Mouse (Mus musculus) forebrain, embryonic 13.5 days (tissue): ENCODE data around the gene R3hdm1. TPM values are rescaled to one million over a fixed set of nuclear protein-coding genes. Genes with fewer than 3 reads are reported as not detected.

Experiments
- ATAC-seq: fragments of 200-750 bp; cut with Nextera tagmentation; 2 replicates; pipeline ENCODE4 v1.8.0; 2017
- H3K27ac ChIP-seq: fragments of 300-500 bp; sonication (generic); 2 replicates; pipeline ENCODE4 v1.5.1; 2015; ENCODE audit warnings: inconsistent platforms, mild to moderate bottlenecking, moderate library complexity
- H3K27me3 ChIP-seq: fragments of 300-500 bp; sonication (generic); 2 replicates; pipeline ENCODE4 v1.6.1; 2015; ENCODE audit warnings: mild to moderate bottlenecking, inconsistent platforms
- H3K36me3 ChIP-seq: fragments of 300-500 bp; sonication (generic); 2 replicates; pipeline ENCODE4 v1.6.1; 2015; ENCODE audit warnings: mild to moderate bottlenecking, inconsistent platforms; ENCODE audit not compliant: poor library complexity, severe bottlenecking
- H3K4me1 ChIP-seq: fragments of 300-500 bp; sonication (generic); 2 replicates; pipeline ENCODE4 v1.6.1; 2015; ENCODE audit warnings: inconsistent platforms
- H3K4me2 ChIP-seq: fragments of 300-500 bp; sonication (generic); 2 replicates; pipeline ENCODE4 v1.6.1; 2015; ENCODE audit warnings: inconsistent platforms, mild to moderate bottlenecking, moderate library complexity
- H3K4me3 ChIP-seq: fragments of 300-500 bp; sonication (generic); 2 replicates; pipeline ENCODE4 v1.5.1; 2015; ENCODE audit warnings: mild to moderate bottlenecking, inconsistent platforms
- H3K9ac ChIP-seq: fragments of 300-500 bp; sonication (generic); 2 replicates; pipeline ENCODE4 v1.6.1; 2015; ENCODE audit warnings: mild to moderate bottlenecking, inconsistent platforms
- H3K9me3 ChIP-seq: fragments of 300-500 bp; sonication (generic); replicated peaks from 2 replicates; pipeline ENCODE4 v1.6.1; 2016; ENCODE audit warnings: inconsistent platforms
- WGBS: fragments of 180-500 bp; shearing (Covaris S2); methylation state at CpG from one replicate; pipeline ENCODE4 v1.1.7; 2015; 5-methylcytosine and 5-hydroxymethylcytosine counted together
- polyA plus RNA-seq: library from polyadenylated mRNA; unstranded; fragments of >200 nt; fragmentation: Nextera tagmentation; extraction: Ambion mirVana; gene quantifications from 2 replicates; pipeline ENCODE4 v1.2.1, GENCODE M21; 2015

R3hdm1 gene
- polyA plus RNA-seq, result 109 and 118 TPM in 2 replicates

DNA sequence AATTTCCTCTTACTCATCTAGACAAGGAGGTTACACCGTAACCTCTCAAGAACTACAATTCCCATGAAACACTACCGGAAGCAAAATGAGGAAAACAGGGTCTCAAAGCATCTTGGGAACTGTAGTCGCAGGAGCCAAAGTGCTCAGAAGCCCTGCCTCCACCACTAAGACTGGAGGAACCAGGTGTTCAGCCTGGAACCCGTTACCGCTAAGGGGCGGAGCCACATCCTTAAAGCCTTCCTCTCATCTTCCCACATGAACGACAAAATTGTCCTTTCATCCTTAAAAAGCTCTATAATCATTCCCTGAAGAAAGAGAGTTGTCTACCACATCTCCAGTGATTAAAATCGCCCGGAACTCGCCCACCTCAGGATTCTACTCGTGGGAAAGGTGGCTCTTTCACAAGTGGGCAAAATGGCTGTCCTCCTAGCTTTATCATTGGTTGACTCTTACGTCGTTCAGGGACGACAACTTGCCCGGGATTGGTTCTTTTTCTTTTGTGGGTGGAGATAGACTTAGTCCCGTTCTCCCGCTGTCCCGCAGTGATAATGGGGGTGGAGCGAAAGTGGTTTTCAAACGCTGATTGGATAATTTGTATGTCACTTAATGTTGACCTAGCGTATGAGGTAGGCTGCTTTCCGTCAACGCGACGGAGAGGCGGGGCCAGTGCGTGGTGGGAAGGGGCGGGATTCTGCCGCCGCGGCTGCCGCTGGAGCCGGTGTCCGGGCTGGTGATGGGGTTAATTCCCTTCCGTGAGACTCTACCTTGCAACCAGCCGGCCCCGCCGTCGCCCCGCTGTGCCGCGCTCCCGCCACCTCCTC is at the start of gene R3hdm1, which contains the start of gene Zranb3:
Gene R3hdm1, plus strand, starts transcription at position 661 of the 821 bp plus-strand sequence.
Gene Zranb3, minus strand, starts transcription at position 407 of the 821 bp plus-strand sequence.
- peak within 1 kb of the TSS; percentile 74 for H3K4me3 ChIP-seq
- ATAC-seq, result peak; percentile 97
- no peaks in the 10 kb centered on the region for H3K9me3 ChIP-seq
- peak within 1 kb of the TSS; percentile 87 for H3K9ac ChIP-seq
- H3K27me3 ChIP-seq, result no peaks in the 10 kb centered on the region
- peak within 1 kb of the TSS; percentile 95 for H3K27ac ChIP-seq
- WGBS, result under 1% methylated on average over 41 of the region's 43 CpGs
- H3K4me1 ChIP-seq, result peaks cover 26% of the 10 kb centered on the region
- H3K36me3 ChIP-seq, result no peaks in the 10 kb centered on the region
- peak within 1 kb of the TSS; percentile 78 for H3K4me2 ChIP-seq

- ATAC-seq, result no peak
- H3K36me3 ChIP-seq, result no peaks in the 10 kb centered on the region
- no peak overlapping the region for H3K4me2 ChIP-seq
- WGBS, result 96% methylated on average over 4 of the region's 4 CpGs
- H3K4me1 ChIP-seq, result peaks cover 3% of the 10 kb centered on the region; the same call in 1 of the 2 replicates
- no peaks in the 10 kb centered on the region for H3K9me3 ChIP-seq
- no peaks in the 10 kb centered on the region for H3K27me3 ChIP-seq
- no peak overlapping the region for H3K9ac ChIP-seq
- H3K4me3 ChIP-seq, result no peak overlapping the region
- no peak overlapping the region for H3K27ac ChIP-seq
Measured at GRCm38 (mm10) chr1:128057269-128057668, 45.8 kb upstream of the R3hdm1 start.

DNA sequence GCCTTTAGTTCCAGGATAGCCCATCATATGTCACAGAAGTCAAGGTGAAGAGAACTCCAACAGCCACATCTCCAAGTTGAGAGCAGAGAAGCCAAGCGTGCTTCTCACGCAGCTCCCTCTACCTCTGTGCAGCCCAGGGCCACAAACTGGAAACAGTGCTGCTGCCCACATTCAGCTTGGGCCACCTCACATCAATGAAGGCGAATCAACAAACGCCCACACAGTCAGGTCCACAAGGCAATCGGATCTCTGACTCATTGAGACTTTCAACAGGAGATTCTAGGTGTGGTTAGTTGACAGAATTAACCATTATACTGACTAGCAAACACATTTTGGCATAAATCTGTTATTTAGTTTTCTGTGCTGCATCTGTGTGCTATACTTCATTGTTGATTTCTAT is 44.5 kb upstream of the R3hdm1 start:
- 92% methylated on average over 5 of the region's 5 CpGs for WGBS

DNA sequence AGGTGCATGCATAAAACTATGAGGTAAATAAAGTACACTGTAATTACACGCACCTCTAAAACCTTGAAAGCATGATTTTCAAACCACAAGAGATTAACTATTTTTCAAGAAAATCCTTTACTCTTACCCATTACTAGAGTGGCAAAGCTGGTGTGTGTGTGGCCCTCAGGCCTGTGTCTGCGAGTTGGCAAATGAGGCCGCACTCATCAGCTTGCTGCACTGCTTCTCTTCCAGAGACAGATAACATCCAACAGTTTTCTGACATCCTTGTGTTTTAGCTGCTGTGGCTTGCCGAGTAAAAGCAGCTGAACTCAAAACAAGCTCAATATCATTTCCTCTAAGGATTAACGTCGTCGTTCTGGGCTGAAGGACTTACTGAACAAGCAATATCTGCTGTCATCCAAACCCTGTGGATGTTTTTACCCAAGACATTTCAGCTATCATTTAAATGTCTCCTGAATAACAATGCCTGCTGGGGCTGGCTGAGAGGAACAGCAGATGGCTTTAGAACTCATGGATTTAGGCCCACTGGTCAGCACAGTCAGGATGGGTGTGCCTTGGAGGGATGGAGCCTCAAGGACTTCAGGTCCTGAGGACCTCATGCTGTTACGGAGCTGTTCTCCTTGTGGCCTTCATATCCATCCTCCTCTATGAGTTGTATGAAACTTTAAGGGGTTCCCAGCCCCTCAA is 42.3 kb upstream of the R3hdm1 start:
- no peak for ATAC-seq
- Histone ChIP-seq H3K9ac (no peak overlapping the region), H3K27ac (no peak overlapping the region), H3K4me3 (no peak overlapping the region), H3K36me3 (no peaks in the 10 kb centered on the region), H3K9me3 (no peaks in the 10 kb centered on the region), H3K4me1 (peaks cover 3% of the 10 kb centered on the region; the same call in 1 of the 2 replicates), H3K27me3 (no peaks in the 10 kb centered on the region), H3K4me2 (no peak overlapping the region)
- WGBS, result 70% methylated on average over 8 of the region's 8 CpGs

More for the DNA sequence above, 44.5 kb upstream of the R3hdm1 start:
- H3K4me2 ChIP-seq, result no peak overlapping the region
- H3K9ac ChIP-seq, result no peak overlapping the region
- no peak overlapping the region for H3K4me3 ChIP-seq
- H3K9me3 ChIP-seq, result no peaks in the 10 kb centered on the region
- peaks cover 3% of the 10 kb centered on the region; the same call in 1 of the 2 replicates for H3K4me1 ChIP-seq
- no peak for ATAC-seq
- no peak overlapping the region for H3K27ac ChIP-seq
- H3K36me3 ChIP-seq, result no peaks in the 10 kb centered on the region
- H3K27me3 ChIP-seq, result no peaks in the 10 kb centered on the region

- H3K4me1 ChIP-seq, result peaks cover 3% of the 10 kb centered on the region; the same call in 1 of the 2 replicates
- no peaks in the 10 kb centered on the region for H3K9me3 ChIP-seq
- no peak overlapping the region for H3K4me2 ChIP-seq
- no peaks in the 10 kb centered on the region for H3K27me3 ChIP-seq
- no peak overlapping the region for H3K4me3 ChIP-seq
- no peak for ATAC-seq
- H3K27ac ChIP-seq, result no peak overlapping the region
- no peak overlapping the region for H3K9ac ChIP-seq
- no peaks in the 10 kb centered on the region for H3K36me3 ChIP-seq
- WGBS, result 82% methylated on average over 1 of the region's 1 CpGs
Measured at GRCm38 (mm10) chr1:128061401-128061800, 41.7 kb upstream of the R3hdm1 start.

- no peak overlapping the region for H3K9ac ChIP-seq
- no peak for ATAC-seq
- no peaks in the 10 kb centered on the region for H3K27me3 ChIP-seq
- no peaks in the 10 kb centered on the region for H3K9me3 ChIP-seq
- 93% methylated on average over 1 of the region's 1 CpGs for WGBS
- H3K27ac ChIP-seq, result no peak overlapping the region
- H3K4me2 ChIP-seq, result no peak overlapping the region
- peaks cover 3% of the 10 kb centered on the region; the same call in 1 of the 2 replicates for H3K4me1 ChIP-seq
- no peak overlapping the region for H3K4me3 ChIP-seq
- peaks cover 4% of the 10 kb centered on the region; the same call in 1 of the 2 replicates for H3K36me3 ChIP-seq
Measured at GRCm38 (mm10) chr1:128062167-128062566, 40.9 kb upstream of the R3hdm1 start.

DNA sequence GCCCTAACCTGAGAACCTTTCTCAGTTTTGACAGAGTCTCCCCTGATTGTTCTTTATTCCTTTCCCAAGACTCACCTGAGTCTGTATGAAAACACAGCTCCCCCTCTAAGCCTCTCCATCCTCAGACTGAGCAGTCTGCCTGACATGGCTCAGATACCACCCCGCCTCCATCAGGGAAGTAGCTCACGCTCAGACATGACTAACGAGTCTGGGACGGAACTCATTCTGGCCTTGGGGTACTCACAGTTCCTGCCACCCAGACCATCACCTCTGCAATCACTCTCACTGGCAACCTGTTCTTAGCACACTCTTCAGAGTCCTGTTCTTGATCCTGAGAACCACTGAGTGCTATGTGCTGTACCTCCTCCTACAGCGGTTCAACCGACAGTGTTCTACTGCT is 38.4 kb upstream of the R3hdm1 start:
- Histone ChIP-seq H3K9me3 (no peaks in the 10 kb centered on the region), H3K4me1 (peaks cover 3% of the 10 kb centered on the region; the same call in 1 of the 2 replicates), H3K4me3 (no peak overlapping the region), H3K4me2 (no peak overlapping the region), H3K27me3 (no peaks in the 10 kb centered on the region), H3K9ac (no peak overlapping the region), H3K36me3 (peaks cover 4% of the 10 kb centered on the region; the same call in 1 of the 2 replicates), H3K27ac (no peak overlapping the region)
- 90% methylated on average over 6 of the region's 6 CpGs for WGBS
- ATAC-seq, result no peak

GRCm38 (mm10) chr1:128068945-128069397 is 34.1 kb upstream of the R3hdm1 start:
- peaks cover 5% of the 10 kb centered on the region; the same call in 1 of the 2 replicates for H3K36me3 ChIP-seq
- H3K4me1 ChIP-seq, result no peaks in the 10 kb centered on the region
- no peaks in the 10 kb centered on the region for H3K9me3 ChIP-seq
- H3K27me3 ChIP-seq, result no peaks in the 10 kb centered on the region
- H3K4me2 ChIP-seq, result no peak overlapping the region
- H3K9ac ChIP-seq, result no peak overlapping the region
- no peak overlapping the region for H3K27ac ChIP-seq
- ATAC-seq, result no peak
- H3K4me3 ChIP-seq, result no peak overlapping the region
- 89% methylated on average over 2 of the region's 2 CpGs for WGBS

- Histone ChIP-seq H3K4me1 (no peaks in the 10 kb centered on the region), H3K36me3 (peaks cover 10% of the 10 kb centered on the region; the same call in 1 of the 2 replicates), H3K27ac (no peak overlapping the region), H3K9me3 (no peaks in the 10 kb centered on the region), H3K27me3 (no peaks in the 10 kb centered on the region), H3K4me2 (no peak overlapping the region), H3K9ac (no peak overlapping the region), H3K4me3 (no peak overlapping the region)
- 93% methylated on average over 3 of the region's 3 CpGs for WGBS
- no peak for ATAC-seq
Measured at GRCm38 (mm10) chr1:128070003-128070402, 33.1 kb upstream of the R3hdm1 start.

DNA sequence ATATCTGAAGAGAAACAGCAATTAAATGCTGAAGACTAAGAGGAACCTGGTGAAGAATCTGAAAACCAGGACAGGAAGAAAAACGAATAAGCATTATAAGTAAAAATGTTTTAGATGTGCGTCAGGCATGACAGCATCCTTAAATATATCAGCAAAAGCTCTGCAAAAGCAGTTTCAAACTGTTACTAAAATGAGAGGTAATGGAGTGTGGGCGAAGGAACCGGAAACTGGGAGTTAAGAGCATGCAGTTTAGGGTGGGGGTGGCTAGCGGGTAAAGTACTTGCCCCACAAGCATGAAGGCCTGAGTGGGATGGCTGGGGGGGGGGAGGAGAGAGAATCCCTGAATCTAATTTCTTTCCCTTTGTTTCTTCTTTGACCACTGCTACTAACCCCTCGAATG is 30.1 kb upstream of the R3hdm1 start:
- Histone ChIP-seq H3K27me3 (no peaks in the 10 kb centered on the region), H3K36me3 (0 out of 2 replicates have a peak, but pooled peaks cover 6% of the 10 kb centered on the region), H3K9ac (no peak overlapping the region), H3K4me2 (no peak overlapping the region), H3K4me3 (no peak overlapping the region), H3K27ac (no peak overlapping the region), H3K9me3 (no peaks in the 10 kb centered on the region), H3K4me1 (no peaks in the 10 kb centered on the region)
- 91% methylated on average over 6 of the region's 6 CpGs for WGBS
- no peak for ATAC-seq

GRCm38 (mm10) chr1:128076791-128077479 is 26.2 kb upstream of the R3hdm1 start:
- WGBS, result 72% methylated on average over 8 of the region's 8 CpGs
- Histone ChIP-seq H3K4me2 (no peak overlapping the region), H3K9ac (no peak overlapping the region)

More at GRCm38 (mm10) chr1:128076791-128077479, 26.2 kb upstream of the R3hdm1 start:
- Histone ChIP-seq H3K4me3 (no peak overlapping the region), H3K27me3 (no peaks in the 10 kb centered on the region), H3K27ac (no peak overlapping the region), H3K9me3 (no peaks in the 10 kb centered on the region), H3K4me1 (no peaks in the 10 kb centered on the region), H3K36me3 (0 out of 2 replicates have a peak, but pooled peaks cover 6% of the 10 kb centered on the region)
- ATAC-seq, result no peak
